Mouse (Mus musculus) heart, adult 2 months (tissue): Measurements from ENCODE around the gene Bicd2. TPM values are rescaled to one million over a fixed set of nuclear protein-coding genes. Genes with fewer than 3 reads are reported as not detected.

Experiments used
- DNase-seq, 2 experiments: peaks; one replicate each; pipeline ENCODE4 v3.0.0; 2021
- H3K27ac ChIP-seq: fragments of 200-600 bp; 2 replicates; pipeline ENCODE4 v1.8.1; 2022
- H3K27me3 ChIP-seq: fragments of 200-500 bp; 2 replicates; pipeline ENCODE4 v1.6.1; 2012; ENCODE audit warnings: mild to moderate bottlenecking, low read length, inconsistent platforms, mixed read lengths; ENCODE audit not compliant: control insufficient read depth, insufficient read depth
- H3K36me3 ChIP-seq: fragments of 200-500 bp; 2 replicates; pipeline ENCODE4 v1.6.1; 2012; ENCODE audit warnings: low read length, inconsistent platforms; ENCODE audit not compliant: control insufficient read depth, insufficient read depth
- H3K4me1 ChIP-seq: fragments of 200-500 bp; 2 replicates; pipeline ENCODE4 v1.6.1; 2011; ENCODE audit warnings: low read length; ENCODE audit not compliant: control insufficient read depth, insufficient read depth
- H3K4me3 ChIP-seq: fragments of 200-600 bp; 2 replicates; pipeline ENCODE4 v1.8.1; 2022
- H3K79me2 ChIP-seq: fragments of 200-500 bp; replicated peaks from 2 replicates; pipeline ENCODE4 v1.6.1; 2012; ENCODE audit warnings: mild to moderate bottlenecking, inconsistent platforms, low read length, moderate library complexity, mixed read lengths; ENCODE audit not compliant: control insufficient read depth, insufficient read depth
- H3K9ac ChIP-seq: fragments of 200-500 bp; 2 replicates; pipeline ENCODE4 v1.6.1; 2012; ENCODE audit warnings: low read depth, mild to moderate bottlenecking, control low read depth, inconsistent platforms, low read length, mixed read lengths
- CTCF ChIP-seq: fragments of 200-600 bp; IDR thresholded peaks from 2 replicates; pipeline ENCODE4 v1.8.1; 2022; ENCODE audit warnings: antibody characterized with exemption, mild to moderate bottlenecking, moderate library complexity
- EP300 ChIP-seq: fragments of 200-500 bp; IDR thresholded peaks from 2 replicates; pipeline ENCODE4 v1.6.1; 2011; ENCODE audit warnings: low read depth, low read length, control low read depth; ENCODE audit not compliant: insufficient read depth
- POLR2A ChIP-seq: fragments of 200-500 bp; IDR thresholded peaks from 2 replicates; pipeline ENCODE4 v1.6.1; 2011; ENCODE audit warnings: mild to moderate bottlenecking, low read depth, low read length, control low read depth; ENCODE audit not compliant: insufficient read depth
- WGBS: fragments of 180-500 bp; shearing (Covaris S2); methylation state at CpG from one replicate; pipeline ENCODE4 v1.1.7; 2018; 5-methylcytosine and 5-hydroxymethylcytosine counted together
- intact Hi-C: fragments of 180-260 bp; cut with DNase I; formaldehyde crosslinking; loops from one replicate; pipeline ENCODE4 v1.15.1; 2025
- long read RNA-seq: library from polyadenylated mRNA; stranded (forward); transcript quantifications from one replicate; pipeline ENCODE4 v2.0.0, GENCODE M21; 2021
- polyA plus RNA-seq: library from polyadenylated mRNA; depleted of rRNA; stranded (reverse); fragments of >200 nt; gene quantifications from 2 replicates; pipeline ENCODE4 v1.2.3, GENCODE M21; 2012; rRNA removed
- total RNA-seq, 2 experiments: library from RNA; stranded (reverse); gene quantifications; 2 replicates each; pipeline ENCODE4 v1.2.3; 2021

Bicd2 gene
- total RNA-seq (10 to 100 TPM; 72.4 to 77.6 TPM), polyA plus RNA-seq (44.5 and 64.2 TPM in 2 replicates)
- long read RNA-seq, full-length matches to known transcripts, result 105 of 127 reads
- long read RNA-seq, partial matches to known transcripts, result 17 of 127 reads
- long read RNA-seq, other reads (novel, unspliced or antisense), result 5 of 127 reads

- intact Hi-C loops, result loop anchor here (2.0 kb wide), 1 partner anchor 80 kb away; the partner anchor contains the start of gene Ippk
- Histone ChIP-seq H3K36me3 (peaks cover 14% of the 10 kb centered on the region), H3K4me3 (peak within 1 kb of the TSS; percentile 79), H3K27ac (peak within 1 kb of the TSS; percentile 92), H3K9ac (peak within 1 kb of the TSS; percentile 90), H3K27me3 (no peaks in the 10 kb centered on the region), H3K4me1 (peaks cover 31% of the 10 kb centered on the region), H3K79me2 (peaks cover 7% of the 10 kb centered on the region)
- TF ChIP-seq POLR2A (peak; percentile 54), EP300 (peak; percentile 62), CTCF (peak; percentile 17)
- peak; percentile 92 to 97 for DNase-seq
- under 1% methylated on average over 74 of the region's 74 CpGs for WGBS
Observed at GRCm38 (mm10) chr13:49341012-49341830, at the start of gene Bicd2. TSS of gene Bicd2 (plus strand) at chr13:49341585.

DNA sequence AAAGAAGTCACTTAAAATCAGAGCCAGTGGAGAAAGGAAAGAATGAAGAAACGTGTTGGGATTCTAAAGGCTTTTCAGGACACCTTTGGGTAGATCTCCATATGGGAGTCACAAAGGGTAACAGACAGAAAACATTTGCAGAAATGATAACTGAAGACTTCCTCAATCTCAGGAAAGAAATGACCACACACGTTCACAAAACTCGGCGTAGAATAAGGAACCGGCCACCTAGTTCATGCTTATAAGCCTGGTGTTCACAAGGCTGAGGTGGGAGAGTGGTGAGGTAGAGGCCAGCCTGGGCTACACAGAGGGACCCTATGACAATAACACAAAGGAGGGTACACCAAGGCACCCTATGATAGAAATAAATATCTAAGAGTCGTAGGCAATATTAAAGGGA is 49.4 kb upstream of the Bicd2 start:
- Histone ChIP-seq H3K27me3 (no peaks in the 10 kb centered on the region), H3K9ac (no peak overlapping the region), H3K27ac (no peak overlapping the region), H3K4me3 (no peak overlapping the region), H3K79me2 (no peaks in the 10 kb centered on the region), H3K36me3 (no peaks in the 10 kb centered on the region), H3K4me1 (no peaks in the 10 kb centered on the region)
- TF ChIP-seq CTCF (no peak), POLR2A (no peak), EP300 (no peak)
- no peak for DNase-seq
- 81% methylated on average over 6 of the region's 6 CpGs for WGBS
- intact Hi-C loops, result no loop called here

- TF ChIP-seq POLR2A, result no peak
- no peak for TF ChIP-seq EP300
- no peak for TF ChIP-seq CTCF
- DNase-seq, result no peak
- Histone ChIP-seq H3K27me3 (no peaks in the 10 kb centered on the region), H3K9ac (no peak overlapping the region), H3K4me3 (no peak overlapping the region), H3K27ac (no peak overlapping the region), H3K79me2 (no peaks in the 10 kb centered on the region), H3K36me3 (no peaks in the 10 kb centered on the region), H3K4me1 (peaks cover under 1% of the 10 kb centered on the region)
- 72% methylated on average over 9 of the region's 9 CpGs for WGBS
- intact Hi-C loops, result no loop called here
Observed at GRCm38 (mm10) chr13:49294108-49294507, 47.3 kb upstream of the Bicd2 start.

GRCm38 (mm10) chr13:49296270-49296669 is 45.1 kb upstream of the Bicd2 start:
- TF ChIP-seq POLR2A (no peak), EP300 (no peak), CTCF (no peak)
- Histone ChIP-seq H3K9ac (no peak overlapping the region), H3K4me1 (peaks cover 2% of the 10 kb centered on the region), H3K27ac (no peak overlapping the region), H3K36me3 (no peaks in the 10 kb centered on the region), H3K79me2 (no peaks in the 10 kb centered on the region), H3K27me3 (no peaks in the 10 kb centered on the region), H3K4me3 (no peak overlapping the region)
- DNase-seq, result no peak
- WGBS, result 76% methylated on average over 7 of the region's 7 CpGs
- intact Hi-C loops, result no loop called here

GRCm38 (mm10) chr13:49298514-49299381 is 42.6 kb upstream of the Bicd2 start:
- peak in 1 of 2 experiments; percentile 46 for DNase-seq
- intact Hi-C loops, result no loop called here
- peaks cover 2% of the 10 kb centered on the region for H3K4me1 ChIP-seq
- H3K27me3 ChIP-seq, result no peaks in the 10 kb centered on the region
- no peak overlapping the region for H3K27ac ChIP-seq
- H3K36me3 ChIP-seq, result no peaks in the 10 kb centered on the region
- H3K79me2 ChIP-seq, result no peaks in the 10 kb centered on the region
- TF ChIP-seq CTCF, result no peak
- TF ChIP-seq EP300, result no peak
- TF ChIP-seq POLR2A, result no peak
- no peak overlapping the region for H3K9ac ChIP-seq
- no peak overlapping the region for H3K4me3 ChIP-seq
- 61% methylated on average over 14 of the region's 14 CpGs for WGBS
